Mouse (Mus musculus) adrenal gland (tissue): ENCODE measurements around the gene Nrip2.

Source experiments
- intact Hi-C: fragments of 180-260 bp; cut with DNase I; formaldehyde crosslinking; loops from one replicate; pipeline ENCODE4 v1.15.1; 2025

Gene Nrip2

GRCm38 (mm10) chr6:128436356-128437005 lies 37.4 kb downstream of the Nrip2 start:
- intact Hi-C loops, result no loop called here

- intact Hi-C loops, result no loop called here
Measured at GRCm38 (mm10) chr6:128437288-128437687, 38.2 kb downstream of the Nrip2 start.

- intact Hi-C loops, result no loop called here
Measured at GRCm38 (mm10) chr6:128437731-128438316, 38.7 kb downstream of the Nrip2 start.

- intact Hi-C loops, result no loop called here
Measured at GRCm38 (mm10) chr6:128438317-128438870, 39.3 kb downstream of the Nrip2 start, which contains the start of gene Fkbp4. TSS of gene Fkbp4 (minus strand) at chr6:128438677.

GRCm38 (mm10) chr6:128438871-128439341 lies 39.8 kb downstream of the Nrip2 start:
- intact Hi-C loops, result no loop called here

- intact Hi-C loops, result no loop called here
Measured at GRCm38 (mm10) chr6:128440238-128440637, 41.1 kb downstream of the Nrip2 start.

- intact Hi-C loops, result loop anchor here (2.0 to 5.0 kb wide), 2 partner anchors 21 to 36 kb away; no protein-coding TSS in a partner anchor
Measured at GRCm38 (mm10) chr6:128445761-128446535, 46.9 kb downstream of the Nrip2 start.

GRCm38 (mm10) chr6:128447063-128447462 lies 48.0 kb downstream of the Nrip2 start:
- intact Hi-C loops, result loop anchor here (2.0 to 5.0 kb wide), 2 partner anchors 20 to 35 kb away; no protein-coding TSS in a partner anchor

GRCm38 (mm10) chr6:128455835-128456605 lies 56.9 kb downstream of the Nrip2 start:
- intact Hi-C loops, result no loop called here

- intact Hi-C loops, result no loop called here
Measured at GRCm38 (mm10) chr6:128457186-128457585, 58.1 kb downstream of the Nrip2 start.

- intact Hi-C loops, result no loop called here
Measured at GRCm38 (mm10) chr6:128460321-128460720, 61.2 kb downstream of the Nrip2 start.

- intact Hi-C loops, result no loop called here
Measured at GRCm38 (mm10) chr6:128460729-128461503, 61.8 kb downstream of the Nrip2 start.

- intact Hi-C loops, result no loop called here
Measured at GRCm38 (mm10) chr6:128461606-128462005, 62.5 kb downstream of the Nrip2 start.

- intact Hi-C loops, result no loop called here
Measured at GRCm38 (mm10) chr6:128464996-128465395, 65.9 kb downstream of the Nrip2 start.
